Mouse (Mus musculus): ENCODE results near the gene Rprd1b. TPM values are rescaled to one million over a fixed set of nuclear protein-coding genes. Genes with fewer than 3 reads are reported as not detected.

Gene Rprd1b
- polyA plus RNA-seq, 2 experiments, result 14.1 to 21.6 TPM

DNA sequence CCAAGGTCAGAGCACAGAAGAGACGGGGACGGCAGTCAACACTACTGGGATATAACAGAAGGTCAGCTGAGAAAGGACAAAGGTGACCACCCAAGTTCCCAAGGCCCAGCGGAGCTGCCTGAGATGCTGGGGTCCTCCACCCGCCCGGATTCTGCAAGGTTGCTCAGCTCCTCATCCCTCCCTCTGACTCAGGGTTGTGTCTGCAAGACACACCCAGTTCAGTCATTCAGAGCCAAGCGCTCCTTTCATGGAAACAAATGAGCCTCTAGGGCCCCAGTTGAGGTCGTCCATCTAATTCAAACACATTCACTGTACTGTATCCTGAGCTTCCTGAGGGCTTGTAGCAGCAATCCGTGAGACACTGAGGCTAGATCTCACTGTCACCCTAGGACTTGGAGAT lies 126.3 kb downstream of the Rprd1b start:
- TF ChIP-seq EP300 (IDR thresholded peaks at IDR 0.05; ENCODE audit: low read depth), result no peak
- no peak for TF ChIP-seq CTCF (IDR thresholded peaks at IDR 0.05; ENCODE audit: low read depth)
- DNase-seq (ENCODE audit: low read depth in 3 of 3, low spot score in 3 of 3) (no peak), ATAC-seq (ENCODE audit: insufficient read depth) (no peak)
- no peaks in the 10 kb centered on the region for H3K36me3 ChIP-seq (replicated peaks; ENCODE audit: control insufficient read depth, insufficient read depth, low read depth)
- H3K9ac ChIP-seq (replicated peaks), result no peak overlapping the region
- WGBS (ENCODE audit: insufficient replicate concordance), result 65% methylated on average over 8 of the region's 8 CpGs
- H3K27ac ChIP-seq, result no peak overlapping the region
- peak overlapping the region; percentile 92 for H3K4me2 ChIP-seq (ENCODE audit: low read depth)
- H3K4me3 ChIP-seq (ENCODE audit: insufficient read depth in 1 of 2, low read depth in 2 of 2, low read length in 2 of 2), result no peak overlapping the region
- H3K9me3 ChIP-seq (ENCODE audit: control insufficient read depth, low read length), result peaks cover 4% of the 10 kb centered on the region
- H3K4me1 ChIP-seq (replicated peaks; ENCODE audit: control insufficient read depth in 2 of 2, insufficient read depth in 2 of 2, low read length in 1 of 2), result peaks cover 24 to 39% of the 10 kb centered on the region in 2 experiments
- no peaks in the 10 kb centered on the region for H3K27me3 ChIP-seq (ENCODE audit: control insufficient read depth, insufficient read depth, low read length)

DNA sequence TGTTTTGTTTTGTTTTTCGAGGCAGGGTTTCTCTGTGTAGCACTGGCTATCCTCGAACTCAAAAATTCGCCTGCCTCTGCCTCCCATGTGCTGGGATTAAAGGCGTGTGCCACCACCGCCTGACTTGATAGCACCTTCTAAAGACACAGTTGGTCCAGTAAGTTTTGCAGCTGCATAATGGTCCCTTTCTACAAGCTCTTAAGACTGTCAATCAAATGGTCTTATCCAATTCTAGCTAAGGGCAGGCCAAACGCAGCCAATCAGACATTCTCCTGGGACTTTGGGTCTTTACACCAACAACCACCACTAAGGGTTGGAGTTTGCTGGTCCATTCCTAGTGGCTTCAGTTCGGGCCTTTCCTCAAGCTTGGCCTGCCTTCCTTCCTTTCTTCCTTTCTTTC lies 126.8 kb downstream of the Rprd1b start:
- Histone ChIP-seq H3K27ac (no peak overlapping the region), H3K4me2 (ENCODE audit: low read depth) (no peak overlapping the region), H3K27me3 (ENCODE audit: control insufficient read depth, insufficient read depth, low read length) (no peaks in the 10 kb centered on the region), H3K9ac (replicated peaks) (no peak overlapping the region), H3K4me3 (ENCODE audit: insufficient read depth in 1 of 2, low read depth in 2 of 2, low read length in 2 of 2) (no peak overlapping the region), H3K4me1 (replicated peaks; ENCODE audit: control insufficient read depth in 2 of 2, insufficient read depth in 2 of 2, low read length in 1 of 2) (peaks cover 24 to 44% of the 10 kb centered on the region in 2 experiments), H3K36me3 (replicated peaks; ENCODE audit: control insufficient read depth, insufficient read depth, low read depth) (no peaks in the 10 kb centered on the region), H3K9me3 (ENCODE audit: control insufficient read depth, low read length) (peaks cover 4% of the 10 kb centered on the region)
- ATAC-seq (ENCODE audit: insufficient read depth), result no peak
- 64% methylated on average over 7 of the region's 7 CpGs for WGBS (ENCODE audit: insufficient replicate concordance)
- DNase-seq (ENCODE audit: low read depth in 3 of 3, low spot score in 3 of 3), result no peak
- TF ChIP-seq CTCF (IDR thresholded peaks at IDR 0.05; ENCODE audit: low read depth), result no peak
- no peak for TF ChIP-seq EP300 (IDR thresholded peaks at IDR 0.05; ENCODE audit: low read depth)

GRCm38 (mm10) chr2:158155615-158156014 lies 127.3 kb downstream of the Rprd1b start:
- Histone ChIP-seq H3K36me3 (replicated peaks; ENCODE audit: control insufficient read depth, insufficient read depth, low read depth) (no peaks in the 10 kb centered on the region), H3K4me1 (replicated peaks; ENCODE audit: control insufficient read depth in 2 of 2, insufficient read depth in 2 of 2, low read length in 1 of 2) (peaks cover 24 to 48% of the 10 kb centered on the region in 2 experiments), H3K9me3 (ENCODE audit: control insufficient read depth, low read length) (peaks cover 4% of the 10 kb centered on the region), H3K4me2 (ENCODE audit: low read depth) (no peak overlapping the region), H3K27me3 (ENCODE audit: control insufficient read depth, insufficient read depth, low read length) (no peaks in the 10 kb centered on the region), H3K27ac (no peak overlapping the region), H3K9ac (replicated peaks) (no peak overlapping the region; the same call in 1 of the 2 replicates), H3K4me3 (ENCODE audit: insufficient read depth in 1 of 2, low read depth in 2 of 2, low read length in 2 of 2) (no peak overlapping the region)
- TF ChIP-seq CTCF (IDR thresholded peaks at IDR 0.05; ENCODE audit: low read depth) (no peak), EP300 (IDR thresholded peaks at IDR 0.05; ENCODE audit: low read depth) (no peak)
- DNase-seq (ENCODE audit: low read depth in 3 of 3, low spot score in 3 of 3) (no peak), ATAC-seq (ENCODE audit: insufficient read depth) (no peak)
- WGBS (ENCODE audit: insufficient replicate concordance), result 29% methylated on average over 2 of the region's 2 CpGs

GRCm38 (mm10) chr2:158156487-158156886 lies 128.2 kb downstream of the Rprd1b start:
- TF ChIP-seq EP300 (IDR thresholded peaks at IDR 0.05; ENCODE audit: low read depth), result no peak
- no peak overlapping the region for H3K4me3 ChIP-seq (ENCODE audit: insufficient read depth in 1 of 2, low read depth in 2 of 2, low read length in 2 of 2)
- 54% methylated on average over 9 of the region's 9 CpGs for WGBS (ENCODE audit: insufficient replicate concordance)
- no peaks in the 10 kb centered on the region for H3K27me3 ChIP-seq (ENCODE audit: control insufficient read depth, insufficient read depth, low read length)
- DNase-seq (ENCODE audit: low read depth in 3 of 3, low spot score in 3 of 3) (no peak), ATAC-seq (ENCODE audit: insufficient read depth) (no peak)
- peaks cover 24 to 49% of the 10 kb centered on the region in 2 experiments for H3K4me1 ChIP-seq (replicated peaks; ENCODE audit: control insufficient read depth in 2 of 2, insufficient read depth in 2 of 2, low read length in 1 of 2)
- H3K4me2 ChIP-seq (ENCODE audit: low read depth), result no peak overlapping the region
- no peak overlapping the region for H3K27ac ChIP-seq
- no peaks in the 10 kb centered on the region for H3K36me3 ChIP-seq (replicated peaks; ENCODE audit: control insufficient read depth, insufficient read depth, low read depth)
- H3K9me3 ChIP-seq (ENCODE audit: control insufficient read depth, low read length), result no peaks in the 10 kb centered on the region
- H3K9ac ChIP-seq (replicated peaks), result no peak overlapping the region

DNA sequence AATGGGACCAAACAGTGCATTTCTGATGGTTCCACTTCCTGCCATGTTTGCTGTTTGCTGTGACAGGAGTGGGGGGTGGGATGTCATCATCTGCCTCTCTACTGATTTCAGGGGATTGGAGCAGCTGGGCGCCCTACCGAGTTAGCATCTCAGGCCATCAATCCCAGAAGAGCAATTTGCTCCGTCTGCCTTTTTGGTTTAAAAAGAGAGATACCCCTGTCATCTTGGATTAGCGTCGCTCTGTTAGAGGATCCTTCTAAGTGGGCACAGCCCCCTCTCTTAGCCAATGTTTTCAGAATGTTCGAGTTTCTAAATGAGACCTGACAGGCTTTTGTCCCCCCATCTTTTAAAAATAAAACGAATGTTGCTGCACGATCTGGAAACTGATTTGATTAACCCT lies 129.4 kb downstream of the Rprd1b start:
- Histone ChIP-seq H3K9ac (replicated peaks) (no peak overlapping the region), H3K4me2 (ENCODE audit: low read depth) (no peak overlapping the region), H3K27ac (no peak overlapping the region), H3K4me1 (replicated peaks; ENCODE audit: control insufficient read depth in 2 of 2, insufficient read depth in 2 of 2, low read length in 1 of 2) (peaks cover 20 to 48% of the 10 kb centered on the region in 2 experiments), H3K27me3 (ENCODE audit: control insufficient read depth, insufficient read depth, low read length) (no peaks in the 10 kb centered on the region), H3K9me3 (ENCODE audit: control insufficient read depth, low read length) (no peaks in the 10 kb centered on the region), H3K36me3 (replicated peaks; ENCODE audit: control insufficient read depth, insufficient read depth, low read depth) (no peaks in the 10 kb centered on the region), H3K4me3 (ENCODE audit: insufficient read depth in 1 of 2, low read depth in 2 of 2, low read length in 2 of 2) (no peak overlapping the region)
- TF ChIP-seq CTCF (IDR thresholded peaks at IDR 0.05; ENCODE audit: low read depth) (no peak), EP300 (IDR thresholded peaks at IDR 0.05; ENCODE audit: low read depth) (no peak)
- ATAC-seq (ENCODE audit: insufficient read depth) (no peak), DNase-seq (ENCODE audit: low read depth in 3 of 3, low spot score in 3 of 3) (no peak)
- 72% methylated on average over 8 of the region's 8 CpGs for WGBS (ENCODE audit: insufficient replicate concordance)

Data from liver, embryonic 14.5 days (tissue).